Mouse (Mus musculus) kidney, postnatal 0 days (tissue): Measurements from ENCODE around the gene Pth2. TPM values are rescaled to one million over a fixed set of nuclear protein-coding genes. Genes with fewer than 3 reads are reported as not detected.
"Not testable (repeated sequence)": the region's sequence is repeated elsewhere in the genome, so short reads cannot be mapped to it uniquely, and the experiment has no call there.

Experiments used
- ATAC-seq: fragments of 200-750 bp; cut with Nextera tagmentation; replicated peaks from 2 replicates; pipeline ENCODE4 v1.8.0; 2017; ENCODE audit warnings: low read depth, moderate number of reproducible peaks, moderate TSS enrichment, moderate library complexity; ENCODE audit not compliant: low FRiP score
- DNase-seq: peaks from one replicate; pipeline ENCODE4 v3.0.0-alpha.2; 2016; ENCODE audit warnings: low spot score
- H3K27ac ChIP-seq: fragments of 300-500 bp; sonication (generic); 2 replicates; pipeline ENCODE4 v1.5.1; 2014; ENCODE audit warnings: mild to moderate bottlenecking
- H3K27me3 ChIP-seq: fragments of 300-500 bp; sonication (generic); 2 replicates; pipeline ENCODE4 v1.6.1; 2014; ENCODE audit warnings: low read length, mixed read lengths; ENCODE audit not compliant: insufficient read depth
- H3K36me3 ChIP-seq: fragments of 300-500 bp; sonication (generic); 2 replicates; pipeline ENCODE4 v1.6.1; 2014; ENCODE audit warnings: low read length, mixed read lengths; ENCODE audit not compliant: insufficient read depth
- H3K4me1 ChIP-seq: fragments of 300-500 bp; sonication (generic); replicated peaks from 2 replicates; pipeline ENCODE4 v1.6.1; 2014; ENCODE audit warnings: antibody characterized with exemption, low read length, mixed read lengths; ENCODE audit not compliant: insufficient read depth
- H3K4me2 ChIP-seq: fragments of 300-500 bp; sonication (generic); 2 replicates; pipeline ENCODE4 v1.6.1; 2014; ENCODE audit warnings: mild to moderate bottlenecking, low read length, moderate library complexity, mixed read lengths
- H3K4me3 ChIP-seq: fragments of 300-500 bp; sonication (generic); replicated peaks from 2 replicates; pipeline ENCODE4 v1.5.1; 2014; ENCODE audit warnings: low read depth, low read length
- H3K9ac ChIP-seq: fragments of 300-500 bp; sonication (generic); 2 replicates; pipeline ENCODE4 v1.6.1; 2014; ENCODE audit warnings: low read depth, low read length
- H3K9me3 ChIP-seq: fragments of 300-500 bp; sonication (generic); replicated peaks from 2 replicates; pipeline ENCODE4 v1.6.1; 2016; ENCODE audit warnings: low read length, inconsistent platforms, mixed read lengths
- CTCF ChIP-seq: IDR thresholded peaks from 2 replicates; pipeline ENCODE4 v1.5.1; 2016; ENCODE audit warnings: antibody characterized with exemption, low read depth, mild to moderate bottlenecking, moderate library complexity
- WGBS: fragments of 180-500 bp; shearing (Covaris S2); extraction: QIAGEN DNeasy Blood & Tissue Kit; methylation state at CpG from one replicate; pipeline ENCODE4 v1.1.7; 2014; 5-methylcytosine and 5-hydroxymethylcytosine counted together
- polyA plus RNA-seq: library from polyadenylated mRNA; unstranded; fragments of >200 nt; fragmentation: Nextera tagmentation; extraction: Ambion mirVana; gene quantifications from 2 replicates; pipeline ENCODE4 v1.2.1, GENCODE M21; 2015

Gene Pth2
- polyA plus RNA-seq, 1 experiment from 2014 or later: not detected

- peaks cover 11% of the 10 kb centered on the region for H3K4me1 ChIP-seq
- H3K4me2 ChIP-seq: no peak overlapping the region
- peak overlapping the region; percentile 80 for H3K27ac ChIP-seq
- H3K9ac ChIP-seq: no peak overlapping the region
- H3K4me3 ChIP-seq: no peak overlapping the region
- TF ChIP-seq CTCF: no peak
- no peaks in the 10 kb centered on the region for H3K27me3 ChIP-seq
- ATAC-seq (no peak), DNase-seq (peak; percentile 51)
- WGBS: 29% methylated on average over 4 of the region's 4 CpGs
- H3K36me3 ChIP-seq: peaks cover 14% of the 10 kb centered on the region; the same call in 1 of the 2 replicates
- no peaks in the 10 kb centered on the region for H3K9me3 ChIP-seq
These were observed 30.5 kb upstream of the Pth2 start for GRCm38 (mm10) chr7:45150321-45150720.

DNA sequence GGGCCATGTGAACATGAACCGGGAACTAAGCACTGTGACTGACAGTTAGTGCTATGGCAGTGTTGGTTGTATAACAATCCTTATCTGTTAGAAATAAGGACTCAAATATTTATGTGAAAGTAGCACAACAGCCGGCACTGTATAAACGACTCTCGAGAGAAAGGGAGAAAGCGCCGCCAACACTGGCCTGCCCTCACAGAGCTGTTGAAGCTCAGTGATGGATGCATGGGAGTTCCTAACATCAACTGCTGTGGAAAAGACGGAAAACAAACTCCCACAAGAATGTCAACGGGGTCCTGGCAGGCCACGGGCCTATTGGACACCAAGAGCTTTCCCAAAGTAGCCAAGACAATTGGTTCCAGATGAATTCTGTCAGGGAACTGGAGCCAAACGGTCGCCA, 29.5 kb upstream of the Pth2 start:
- no peak for TF ChIP-seq CTCF
- H3K4me2 ChIP-seq: no peak overlapping the region
- peak overlapping the region; percentile 80 for H3K27ac ChIP-seq
- no peaks in the 10 kb centered on the region for H3K27me3 ChIP-seq
- ATAC-seq (no peak), DNase-seq (peak; percentile 90)
- peaks cover 11% of the 10 kb centered on the region for H3K4me1 ChIP-seq
- H3K9ac ChIP-seq: no peak overlapping the region
- H3K36me3 ChIP-seq: 0 out of 2 replicates have a peak, but pooled peaks cover 5% of the 10 kb centered on the region
- no peaks in the 10 kb centered on the region for H3K9me3 ChIP-seq
- H3K4me3 ChIP-seq: no peak overlapping the region
- WGBS: 23% methylated on average over 11 of the region's 11 CpGs

GRCm38 (mm10) chr7:45153052-45153451, 27.7 kb upstream of the Pth2 start:
- H3K27me3 ChIP-seq, H3K9me3 ChIP-seq, H3K4me1 ChIP-seq, DNase-seq, H3K36me3 ChIP-seq, ATAC-seq, H3K27ac ChIP-seq, H3K4me3 ChIP-seq, H3K9ac ChIP-seq: not testable (repeated sequence)
- WGBS: 88% methylated on average over 2 of the region's 2 CpGs
- H3K4me2 ChIP-seq: peak overlapping the region; percentile 73

DNA sequence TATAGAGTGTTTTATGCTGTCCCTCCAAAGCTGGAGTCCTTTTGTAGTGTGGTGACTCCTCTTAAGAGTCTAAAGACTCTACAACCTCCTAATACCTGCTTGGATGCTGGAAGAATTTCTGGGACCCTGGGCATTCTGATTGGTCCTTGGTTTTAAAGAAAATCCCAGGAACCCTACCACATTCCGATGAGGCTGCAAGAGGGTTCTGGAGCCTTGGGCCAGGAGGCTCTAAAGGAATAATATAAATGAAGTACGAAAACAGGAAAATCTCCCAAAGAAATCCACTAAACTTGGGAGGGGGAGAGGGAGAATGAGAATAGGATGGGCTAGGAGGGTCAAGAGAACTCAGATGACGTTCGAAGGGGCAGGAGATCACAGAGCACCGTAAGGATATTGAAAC, 27.2 kb upstream of the Pth2 start:
- peak overlapping the region; percentile 48 for H3K4me3 ChIP-seq
- no peaks in the 10 kb centered on the region for H3K27me3 ChIP-seq
- peak overlapping the region; percentile 66 for H3K9ac ChIP-seq
- ATAC-seq (no peak), DNase-seq (no peak)
- no peak for TF ChIP-seq CTCF
- peaks cover 3% of the 10 kb centered on the region; the same call in 1 of the 2 replicates for H3K36me3 ChIP-seq
- H3K4me1 ChIP-seq: peaks cover 7% of the 10 kb centered on the region
- WGBS: 4% methylated on average over 5 of the region's 5 CpGs
- H3K27ac ChIP-seq: peak overlapping the region; percentile 93
- no peaks in the 10 kb centered on the region for H3K9me3 ChIP-seq
- H3K4me2 ChIP-seq: peak overlapping the region; percentile 73

- H3K27ac ChIP-seq: peak within 1 kb of the TSS; percentile 93
- H3K9me3 ChIP-seq: no peaks in the 10 kb centered on the region
- no peaks in the 10 kb centered on the region for H3K27me3 ChIP-seq
- H3K4me2 ChIP-seq: peak within 1 kb of the TSS; percentile 73
- TF ChIP-seq CTCF: peak; percentile 70
- H3K4me3 ChIP-seq: peak within 1 kb of the TSS; percentile 48
- H3K4me1 ChIP-seq: peaks cover 7% of the 10 kb centered on the region
- ATAC-seq (peak; percentile 92), DNase-seq (peak; percentile 97)
- peaks cover 10% of the 10 kb centered on the region; the same call in 1 of the 2 replicates for H3K36me3 ChIP-seq
- H3K9ac ChIP-seq: peak within 1 kb of the TSS; percentile 66
- 3% methylated on average over 69 of the region's 69 CpGs for WGBS
These were observed 26.5 kb upstream of the Pth2 start, which contains the start of the genes Pih1d1 and Aldh16a1 for GRCm38 (mm10) chr7:45154096-45154992. TSS of gene Pih1d1 (plus strand) at chr7:45154303. TSS of gene Aldh16a1 (minus strand) at chr7:45154584.

DNA sequence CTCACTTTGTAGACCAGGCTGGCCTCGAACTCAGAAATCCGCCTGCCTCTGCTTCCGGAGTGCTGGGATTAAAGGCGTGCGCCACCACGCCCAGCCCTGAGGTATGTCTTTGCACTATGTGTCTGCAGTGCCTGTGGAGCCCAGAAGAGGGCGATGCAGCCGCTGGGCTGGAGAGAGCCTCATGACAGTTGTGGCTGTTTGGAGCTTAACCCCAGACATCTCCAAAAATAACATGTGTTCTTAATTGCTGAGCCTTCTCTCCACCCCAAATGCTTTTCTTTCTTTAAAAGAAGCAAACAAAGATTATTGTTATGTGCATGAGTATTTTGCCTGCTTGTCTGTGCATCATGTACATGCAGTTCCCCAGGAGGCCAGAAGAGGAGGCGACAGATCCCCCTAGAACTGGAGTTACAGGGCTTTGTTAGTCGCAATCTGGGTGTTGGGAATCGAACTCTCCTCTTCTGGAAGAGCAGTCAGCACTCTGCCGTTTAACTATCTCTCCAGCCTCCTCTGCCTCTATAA, 25.7 kb upstream of the Pth2 start:
- peaks cover 11% of the 10 kb centered on the region; the same call in 1 of the 2 replicates for H3K36me3 ChIP-seq
- H3K27ac ChIP-seq: 0 out of 2 replicates have a peak overlapping the region, but pooled peaks have one; percentile 93
- peak overlapping the region; percentile 48 for H3K4me3 ChIP-seq
- 82% methylated on average over 12 of the region's 12 CpGs for WGBS
- H3K27me3 ChIP-seq: no peaks in the 10 kb centered on the region
- H3K4me2 ChIP-seq: peak overlapping the region; percentile 73
- DNase-seq (peak; percentile 61), ATAC-seq (peak; percentile 11; the same call in 1 of the 2 replicates)
- TF ChIP-seq CTCF: peak; percentile 73
- peaks cover 7% of the 10 kb centered on the region for H3K4me1 ChIP-seq
- H3K9ac ChIP-seq: no peak overlapping the region
- H3K9me3 ChIP-seq: no peaks in the 10 kb centered on the region
